20 mouse cellular contexts compared by ENCODE assay signal in the genomic region with DNA sequence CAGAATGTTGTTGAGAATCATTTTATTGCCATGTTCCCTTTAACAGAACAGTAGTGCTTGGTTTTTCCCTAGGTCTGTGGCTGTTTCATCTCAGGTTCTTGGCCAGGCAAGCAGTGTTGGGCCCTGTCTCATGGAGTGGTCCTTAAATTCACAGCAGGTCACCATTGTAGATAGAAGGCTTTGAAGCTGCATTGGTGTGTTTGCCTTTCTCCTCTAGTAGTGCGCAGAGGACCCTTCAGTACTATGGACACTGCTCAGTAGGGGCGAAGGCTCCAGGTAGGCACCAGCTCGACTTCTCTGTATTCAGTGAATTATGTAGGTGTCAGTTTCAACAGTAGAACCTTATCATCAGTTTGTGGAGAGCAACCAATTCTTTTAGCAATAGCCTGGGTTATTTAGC. TPM values are rescaled to one million over a fixed set of nuclear protein-coding genes. Genes with fewer than 3 reads are reported as not detected.
"Had no signal": no experiment of that assay in that cellular context is flagged by ENCODE, and none has a peak within 500 bp of the region (broad histone marks: within the 10 kb centered on the region; RNA-seq: fewer than 3 reads in every experiment).

No protein-coding gene starts in this region.

- H3K36me3 ChIP-seq: midbrain, embryonic 15.5 days had no signal

- ATAC-seq: liver, postnatal 0 days; midbrain, embryonic 13.5 days; midbrain, embryonic 15.5 days had no signal

- H3K4me3 ChIP-seq: liver, embryonic 13.5 days; liver, embryonic 15.5 days; lung, embryonic 15.5 days; megakaryocyte, embryonic 14.5 days; midbrain, embryonic 13.5 days; midbrain, embryonic 15.5 days; neural tube, embryonic 12.5 days had no signal

- H3K9ac ChIP-seq: liver, embryonic 13.5 days; liver, embryonic 15.5 days; liver, postnatal 0 days; lung, embryonic 15.5 days; midbrain, embryonic 13.5 days; midbrain, embryonic 15.5 days; neural tube, embryonic 12.5 days had no signal

- H3K4me1 ChIP-seq: midbrain, embryonic 13.5 days; neural tube, embryonic 12.5 days had no signal

- DNase-seq: liver, embryonic 13.5 days; liver, postnatal 0 days; retina, postnatal 1 day; right cerebral cortex, adult 18-20 months; right cerebral cortex, postnatal 25 days; right cerebral cortex, postnatal 4 days; spleen, adult 18-20 months; thymus, adult 18-20 months; thymus, postnatal 14 days; thymus, postnatal 36 days had no signal

- H3K9me3 ChIP-seq: liver, embryonic 13.5 days; liver, embryonic 15.5 days; lung, embryonic 15.5 days; megakaryocyte, embryonic 14.5 days; midbrain, embryonic 13.5 days; midbrain, embryonic 15.5 days; neural tube, embryonic 12.5 days had no signal

- H3K27ac ChIP-seq: liver, embryonic 13.5 days; liver, embryonic 15.5 days; lung, embryonic 15.5 days; macrophage; midbrain, embryonic 13.5 days; midbrain, embryonic 15.5 days; neural tube, embryonic 12.5 days had no signal

- H3K4me2 ChIP-seq: liver, embryonic 11.5 days; liver, embryonic 13.5 days; liver, embryonic 15.5 days; lung, embryonic 15.5 days; midbrain, embryonic 11.5 days; midbrain, embryonic 13.5 days; midbrain, embryonic 15.5 days; neural tube, embryonic 12.5 days had no signal

- H3K27me3 ChIP-seq: liver, embryonic 13.5 days; liver, embryonic 15.5 days; lung, embryonic 15.5 days; megakaryocyte, embryonic 14.5 days; midbrain, embryonic 13.5 days; midbrain, embryonic 15.5 days; neural tube, embryonic 12.5 days had no signal

RNA-seq across cellular contexts. Expression of gene Chrm4, which starts 54.4 kb away (rescaled TPM):
- polyA plus RNA-seq: liver, embryonic 15.5 days; liver, postnatal 0 days; lung, embryonic 15.5 days; macrophage; stomach, embryonic 14.5 days had no signal
